ENCODE assay signal across 27 mouse cellular contexts in the genomic region with DNA sequence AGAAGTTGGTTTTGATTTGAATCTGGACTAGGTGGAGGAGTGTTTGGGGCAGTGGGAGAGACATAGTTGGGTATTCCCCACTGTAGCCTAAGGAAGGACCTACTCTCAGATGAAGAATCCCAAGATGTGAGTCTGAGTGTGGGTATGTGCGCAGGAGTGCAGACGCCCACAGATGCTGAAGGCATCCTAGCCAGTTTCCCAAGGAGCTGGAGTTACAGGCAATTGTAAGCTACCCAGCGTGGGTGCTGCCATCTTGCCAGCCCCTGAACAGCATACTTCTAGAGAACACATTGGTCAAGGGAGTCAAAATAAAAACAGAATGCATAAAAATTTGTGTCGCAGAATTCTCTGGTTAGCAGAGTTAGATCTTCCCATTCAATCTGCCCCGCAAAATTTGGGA.
DNase-seq lines count a peak whose midpoint lies in the region; ATAC-seq and TF ChIP-seq lines count a peak whose summit lies in the region.
"Had no signal": no experiment of that assay in that cellular context is flagged by ENCODE, and none has a peak within 500 bp of the region (broad histone marks: within the 10 kb centered on the region; RNA-seq: fewer than 3 reads in every experiment).

No protein-coding gene starts in this region.

- no peak for DNase-seq in hindbrain, embryonic 10.5 days (ENCODE audit: low spot score)
- DNase-seq in left cerebral cortex, adult 2 months (ENCODE audit: extremely low spot score in 1 of 2, low spot score in 2 of 2) = peak in 1 of 2 experiments; percentile 34
- no peak for DNase-seq in left cerebral cortex, postnatal 10 days (ENCODE audit: extremely low spot score in 1 of 2, low spot score in 2 of 2)
- DNase-seq in right cerebral cortex, adult 2 months (ENCODE audit: low spot score in 2 of 2) = peak; percentile 45 to 58
- DNase-seq in right cerebral cortex, postnatal 4 days = no peak
- peak; percentile 30 to 67 for DNase-seq in right cerebral cortex, postnatal 36 days (ENCODE audit: low spot score in 2 of 2)
- DNase-seq: adrenal gland, postnatal 25 days; B cell, adult 2 months; cerebellum, adult 18-20 months; cerebellum, postnatal 10 days; heart, postnatal 36 days; kidney, adult 8-10 months; kidney, postnatal 4 days; liver, postnatal 0 days; lung, postnatal 36 days; spleen, adult 18-20 months; thymus, postnatal 14 days had no signal

- H3K9ac ChIP-seq in hindbrain, embryonic 16.5 days (ENCODE audit: low read depth, low read length) = no peak overlapping the region
- no peak overlapping the region for H3K9ac ChIP-seq in heart, embryonic 11.5 days (ENCODE audit: low read depth, low read length)
- H3K9ac ChIP-seq: embryonic facial prominence, embryonic 13.5 days; liver, embryonic 12.5 days; liver, postnatal 0 days had no signal

- 90% methylated on average over 5 of the region's 5 CpGs for WGBS in hindbrain, embryonic 16.5 days
- WGBS in hindbrain, embryonic 10.5 days = 95% methylated on average over 5 of the region's 5 CpGs
- 90% methylated on average over 5 of the region's 5 CpGs for WGBS in heart, embryonic 11.5 days (ENCODE audit: insufficient replicate concordance)

- ATAC-seq in hindbrain, embryonic 16.5 days = no peak
- no peak for ATAC-seq in heart, embryonic 11.5 days (replicated peaks; ENCODE audit: insufficient number of reproducible peaks, low FRiP score, low TSS enrichment)
- ATAC-seq: forebrain, embryonic 16.5 days; intestine, embryonic 16.5 days; liver, embryonic 12.5 days; liver, postnatal 0 days had no signal

- 0 out of 2 replicates have a peak overlapping the region, but pooled peaks have one; percentile 19 for H3K27ac ChIP-seq in hindbrain, embryonic 16.5 days (ENCODE audit: low read depth, low read length)
- H3K27ac ChIP-seq in hindbrain, embryonic 10.5 days = no peak overlapping the region
- H3K27ac ChIP-seq in left cerebral cortex, adult 2 months = peak overlapping the region; percentile 50; the same call in 1 of the 2 replicates
- H3K27ac ChIP-seq in heart, embryonic 11.5 days (ENCODE audit: low read depth, low read length) = no peak overlapping the region
- H3K27ac ChIP-seq: embryonic facial prominence, embryonic 13.5 days; forebrain, embryonic 10.5 days; heart, embryonic 10.5 days; kidney, postnatal 0 days; liver, embryonic 12.5 days had no signal

- TF ChIP-seq CTCF in left cerebral cortex, adult 2 months (IDR thresholded peaks at IDR 0.05) = no peak

- no peaks in the 10 kb centered on the region for H3K9me3 ChIP-seq in hindbrain, embryonic 16.5 days (ENCODE audit: control insufficient read depth, low read length)
- H3K9me3 ChIP-seq in hindbrain, embryonic 10.5 days = no peaks in the 10 kb centered on the region
- H3K9me3 ChIP-seq in heart, embryonic 11.5 days (replicated peaks; ENCODE audit: control insufficient read depth, low read length) = no peaks in the 10 kb centered on the region
- H3K9me3 ChIP-seq: embryonic facial prominence, embryonic 13.5 days; forebrain, embryonic 10.5 days; heart, embryonic 10.5 days; liver, embryonic 12.5 days had no signal

- no peaks in the 10 kb centered on the region for H3K36me3 ChIP-seq in hindbrain, embryonic 16.5 days (ENCODE audit: control insufficient read depth, insufficient read depth, low read length)
- no peaks in the 10 kb centered on the region for H3K36me3 ChIP-seq in hindbrain, embryonic 10.5 days
- peaks cover 4% of the 10 kb centered on the region; the same call in 1 of the 2 replicates for H3K36me3 ChIP-seq in heart, embryonic 11.5 days (ENCODE audit: control insufficient read depth, insufficient read depth, low read length)
- H3K36me3 ChIP-seq: forebrain, embryonic 10.5 days; liver, embryonic 12.5 days had no signal

- no peaks in the 10 kb centered on the region for H3K4me1 ChIP-seq in hindbrain, embryonic 16.5 days (ENCODE audit: control insufficient read depth, insufficient read depth, low read depth, low read length)
- H3K4me1 ChIP-seq in hindbrain, embryonic 10.5 days (replicated peaks) = no peaks in the 10 kb centered on the region
- 0 out of 2 replicates have a peak, but pooled peaks cover 4% of the 10 kb centered on the region for H3K4me1 ChIP-seq in heart, embryonic 11.5 days (ENCODE audit: control insufficient read depth, insufficient read depth, low read length)
- H3K4me1 ChIP-seq: embryonic facial prominence, embryonic 13.5 days; liver, embryonic 12.5 days had no signal

- H3K4me2 ChIP-seq in hindbrain, embryonic 16.5 days (ENCODE audit: low read length) = no peak overlapping the region
- no peak overlapping the region for H3K4me2 ChIP-seq in heart, embryonic 11.5 days
- H3K4me2 ChIP-seq: embryonic facial prominence, embryonic 13.5 days; liver, embryonic 12.5 days; midbrain, embryonic 11.5 days had no signal

- no peaks in the 10 kb centered on the region for H3K27me3 ChIP-seq in hindbrain, embryonic 16.5 days (replicated peaks; ENCODE audit: control insufficient read depth, insufficient read depth, low read length)
- no peaks in the 10 kb centered on the region for H3K27me3 ChIP-seq in hindbrain, embryonic 10.5 days (ENCODE audit: insufficient read depth, poor library complexity, severe bottlenecking)
- no peaks in the 10 kb centered on the region for H3K27me3 ChIP-seq in heart, embryonic 11.5 days (ENCODE audit: control insufficient read depth, insufficient read depth, low read length)
- H3K27me3 ChIP-seq: embryonic facial prominence, embryonic 13.5 days; liver, embryonic 12.5 days had no signal

- intact Hi-C loops in left cerebral cortex, adult 2 months (cut with DNase I) = no loop called here
- intact Hi-C loops in left cerebral cortex, postnatal 10 days (cut with DNase I) = no loop called here

- no peak overlapping the region for H3K4me3 ChIP-seq in hindbrain, embryonic 16.5 days (ENCODE audit: low read length)
- no peak overlapping the region for H3K4me3 ChIP-seq in hindbrain, embryonic 10.5 days
- H3K4me3 ChIP-seq in left cerebral cortex, adult 2 months = no peak overlapping the region
- no peak overlapping the region for H3K4me3 ChIP-seq in heart, embryonic 11.5 days (ENCODE audit: low read depth, low read length)
- H3K4me3 ChIP-seq: embryonic facial prominence, embryonic 13.5 days; forebrain, embryonic 10.5 days; heart, embryonic 10.5 days; liver, embryonic 12.5 days had no signal

Comparison
In these comparisons a context has a peak if more than half of its experiments do, and no peak if none do; other contexts are left out.
1. H3K27ac ChIP-seq: peak in hindbrain, embryonic 16.5 days (single experiment) and left cerebral cortex, adult 2 months (single experiment); none in hindbrain, embryonic 10.5 days (single experiment) and heart, embryonic 11.5 days (single experiment).
2. DNase-seq: peak in right cerebral cortex, adult 2 months (2 of 2) and right cerebral cortex, postnatal 36 days (2 of 2); none in hindbrain, embryonic 10.5 days (single experiment), left cerebral cortex, postnatal 10 days (0 of 2) and right cerebral cortex, postnatal 4 days (single experiment).